Mouse (Mus musculus): ENCODE results near the gene Ugt1a6a.
"Not testable (repeated sequence)": the region's sequence is repeated elsewhere in the genome, so short reads cannot be mapped to it uniquely, and the experiment has no call there.

GRCm38 (mm10) chr1:88109027-88109557 lies 25.5 kb upstream of the Ugt1a6a start:
- TF ChIP-seq CTCF (conservative IDR thresholded peaks at IDR 0.05; ENCODE audit: low read length); POU5F1 (IDR thresholded peaks at IDR 0.05; ENCODE audit: borderline replicate concordance, low read length): not testable (repeated sequence)

Measured in E14TG2a.4 (cell line).